Mouse (Mus musculus) limb, embryonic 13.5 days (tissue): ENCODE results near the gene Cpm. TPM values are rescaled to one million over a fixed set of nuclear protein-coding genes. Genes with fewer than 3 reads are reported as not detected.

Experiments
- ATAC-seq: fragments of 200-750 bp; cut with Nextera tagmentation; 2 replicates; pipeline ENCODE4 v1.8.0; 2017; ENCODE audit warnings: low read depth, moderate number of reproducible peaks, moderate TSS enrichment; ENCODE audit not compliant: low FRiP score
- H3K27ac ChIP-seq: fragments of 300-500 bp; sonication (generic); 2 replicates; pipeline ENCODE4 v1.5.1; 2015; ENCODE audit warnings: inconsistent platforms, mild to moderate bottlenecking, moderate library complexity
- H3K27me3 ChIP-seq: fragments of 300-500 bp; sonication (generic); 2 replicates; pipeline ENCODE4 v1.6.1; 2015; ENCODE audit warnings: mild to moderate bottlenecking, inconsistent platforms
- H3K36me3 ChIP-seq: fragments of 300-500 bp; sonication (generic); 2 replicates; pipeline ENCODE4 v1.6.1; 2015; ENCODE audit warnings: inconsistent platforms, mild to moderate bottlenecking, moderate library complexity
- H3K4me1 ChIP-seq: fragments of 300-500 bp; sonication (generic); 2 replicates; pipeline ENCODE4 v1.6.1; 2015; ENCODE audit warnings: inconsistent platforms
- H3K4me2 ChIP-seq: fragments of 300-500 bp; sonication (generic); replicated peaks from 2 replicates; pipeline ENCODE4 v1.6.1; 2015; ENCODE audit warnings: inconsistent platforms, mild to moderate bottlenecking, moderate library complexity
- H3K4me3 ChIP-seq: fragments of 300-500 bp; sonication (generic); 2 replicates; pipeline ENCODE4 v1.5.1; 2015; ENCODE audit warnings: moderate library complexity, mild to moderate bottlenecking, inconsistent platforms
- H3K9ac ChIP-seq: fragments of 300-500 bp; sonication (generic); 2 replicates; pipeline ENCODE4 v1.6.1; 2015; ENCODE audit warnings: mild to moderate bottlenecking, inconsistent platforms
- H3K9me3 ChIP-seq: fragments of 300-500 bp; sonication (generic); 2 replicates; pipeline ENCODE4 v1.6.1; 2016; ENCODE audit warnings: inconsistent platforms
- WGBS: fragments of 180-500 bp; shearing (Covaris S2); methylation state at CpG from one replicate; pipeline ENCODE4 v1.1.7; 2015; 5-methylcytosine and 5-hydroxymethylcytosine counted together
- polyA plus RNA-seq: library from polyadenylated mRNA; unstranded; fragments of >200 nt; fragmentation: Nextera tagmentation; extraction: Ambion mirVana; gene quantifications from 2 replicates; pipeline ENCODE4 v1.2.1, GENCODE M21; 2015

The Cpm gene
- polyA plus RNA-seq, 1 experiment from 2014 or later: 42.8 TPM

- H3K27me3 ChIP-seq: no peaks in the 10 kb centered on the region
- WGBS: 86% methylated on average over 7 of the region's 7 CpGs
- ATAC-seq: no peak
- no peak overlapping the region for H3K9ac ChIP-seq
- no peak overlapping the region for H3K4me3 ChIP-seq
- no peak overlapping the region for H3K27ac ChIP-seq
- 0 out of 2 replicates have a peak, but pooled peaks cover 4% of the 10 kb centered on the region for H3K4me1 ChIP-seq
- no peak overlapping the region for H3K4me2 ChIP-seq
- H3K9me3 ChIP-seq: no peaks in the 10 kb centered on the region
- H3K36me3 ChIP-seq: no peaks in the 10 kb centered on the region
Measured at GRCm38 (mm10) chr10:117650725-117651124, 21.4 kb downstream of the Cpm start.

GRCm38 (mm10) chr10:117651587-117652377, 22.5 kb downstream of the Cpm start:
- 51% methylated on average over 10 of the region's 10 CpGs for WGBS
- ATAC-seq: no peak
- Histone ChIP-seq H3K4me3 (no peak overlapping the region), H3K27ac (no peak overlapping the region), H3K4me1 (no peaks in the 10 kb centered on the region), H3K4me2 (no peak overlapping the region), H3K27me3 (no peaks in the 10 kb centered on the region), H3K9ac (no peak overlapping the region), H3K9me3 (no peaks in the 10 kb centered on the region), H3K36me3 (no peaks in the 10 kb centered on the region)

GRCm38 (mm10) chr10:117652378-117652774, 23.1 kb downstream of the Cpm start:
- Histone ChIP-seq H3K9me3 (no peaks in the 10 kb centered on the region), H3K9ac (no peak overlapping the region), H3K4me3 (no peak overlapping the region), H3K4me1 (no peaks in the 10 kb centered on the region), H3K36me3 (no peaks in the 10 kb centered on the region), H3K27me3 (no peaks in the 10 kb centered on the region), H3K27ac (no peak overlapping the region), H3K4me2 (no peak overlapping the region)
- ATAC-seq: no peak
- 94% methylated on average over 4 of the region's 4 CpGs for WGBS

GRCm38 (mm10) chr10:117652930-117653778, 23.9 kb downstream of the Cpm start:
- 83% methylated on average over 8 of the region's 8 CpGs for WGBS
- Histone ChIP-seq H3K27me3 (no peaks in the 10 kb centered on the region), H3K27ac (no peak overlapping the region), H3K4me3 (no peak overlapping the region), H3K4me1 (no peaks in the 10 kb centered on the region), H3K36me3 (no peaks in the 10 kb centered on the region), H3K9me3 (no peaks in the 10 kb centered on the region), H3K4me2 (no peak overlapping the region), H3K9ac (no peak overlapping the region)
- ATAC-seq: no peak

GRCm38 (mm10) chr10:117653779-117654173, 24.5 kb downstream of the Cpm start:
- WGBS: 85% methylated on average over 7 of the region's 7 CpGs
- H3K4me1 ChIP-seq: no peaks in the 10 kb centered on the region
- H3K27me3 ChIP-seq: no peaks in the 10 kb centered on the region
- H3K36me3 ChIP-seq: no peaks in the 10 kb centered on the region
- no peak for ATAC-seq
- no peak overlapping the region for H3K27ac ChIP-seq
- H3K4me2 ChIP-seq: no peak overlapping the region
- no peaks in the 10 kb centered on the region for H3K9me3 ChIP-seq
- no peak overlapping the region for H3K4me3 ChIP-seq
- H3K9ac ChIP-seq: no peak overlapping the region

- Histone ChIP-seq H3K36me3 (no peaks in the 10 kb centered on the region), H3K4me2 (no peak overlapping the region), H3K9me3 (no peaks in the 10 kb centered on the region), H3K27me3 (no peaks in the 10 kb centered on the region), H3K27ac (no peak overlapping the region), H3K4me1 (peaks cover 4% of the 10 kb centered on the region), H3K4me3 (no peak overlapping the region), H3K9ac (no peak overlapping the region)
- no peak; the same call in 1 of the 2 replicates for ATAC-seq
- 77% methylated on average over 3 of the region's 3 CpGs for WGBS
Measured at GRCm38 (mm10) chr10:117654576-117655123, 25.4 kb downstream of the Cpm start.

- 88% methylated on average over 9 of the region's 9 CpGs for WGBS
- no peak overlapping the region for H3K4me3 ChIP-seq
- no peaks in the 10 kb centered on the region for H3K36me3 ChIP-seq
- H3K4me2 ChIP-seq: no peak overlapping the region
- no peak overlapping the region for H3K27ac ChIP-seq
- H3K4me1 ChIP-seq: peaks cover 8% of the 10 kb centered on the region
- no peaks in the 10 kb centered on the region for H3K27me3 ChIP-seq
- H3K9me3 ChIP-seq: no peaks in the 10 kb centered on the region
- ATAC-seq: no peak
- no peak overlapping the region for H3K9ac ChIP-seq
Measured at GRCm38 (mm10) chr10:117655460-117655859, 26.2 kb downstream of the Cpm start.

- Histone ChIP-seq H3K27ac (no peak overlapping the region), H3K9ac (no peak overlapping the region), H3K9me3 (no peaks in the 10 kb centered on the region), H3K27me3 (no peaks in the 10 kb centered on the region), H3K4me1 (peaks cover 8% of the 10 kb centered on the region), H3K36me3 (no peaks in the 10 kb centered on the region), H3K4me3 (no peak overlapping the region), H3K4me2 (no peak overlapping the region)
- 41% methylated on average over 7 of the region's 7 CpGs for WGBS
- ATAC-seq: no peak
Measured at GRCm38 (mm10) chr10:117655908-117656661, 26.8 kb downstream of the Cpm start.

- no peaks in the 10 kb centered on the region for H3K36me3 ChIP-seq
- no peaks in the 10 kb centered on the region for H3K9me3 ChIP-seq
- no peak overlapping the region for H3K4me3 ChIP-seq
- H3K27me3 ChIP-seq: no peaks in the 10 kb centered on the region
- peaks cover 8% of the 10 kb centered on the region for H3K4me1 ChIP-seq
- H3K27ac ChIP-seq: no peak overlapping the region
- ATAC-seq: no peak
- no peak overlapping the region for H3K4me2 ChIP-seq
- H3K9ac ChIP-seq: no peak overlapping the region
- WGBS: 87% methylated on average over 6 of the region's 6 CpGs
Measured at GRCm38 (mm10) chr10:117656662-117656962, 27.3 kb downstream of the Cpm start.

GRCm38 (mm10) chr10:117656985-117657658, 27.8 kb downstream of the Cpm start:
- Histone ChIP-seq H3K27me3 (no peaks in the 10 kb centered on the region), H3K4me2 (no peak overlapping the region), H3K9me3 (no peaks in the 10 kb centered on the region), H3K36me3 (no peaks in the 10 kb centered on the region), H3K9ac (no peak overlapping the region), H3K4me3 (no peak overlapping the region), H3K27ac (no peak overlapping the region), H3K4me1 (peaks cover 8% of the 10 kb centered on the region)
- 77% methylated on average over 7 of the region's 7 CpGs for WGBS
- ATAC-seq: no peak

- H3K4me2 ChIP-seq: no peak overlapping the region
- no peak overlapping the region for H3K9ac ChIP-seq
- peaks cover 11% of the 10 kb centered on the region for H3K4me1 ChIP-seq
- 85% methylated on average over 3 of the region's 3 CpGs for WGBS
- no peaks in the 10 kb centered on the region for H3K9me3 ChIP-seq
- no peak for ATAC-seq
- H3K27ac ChIP-seq: no peak overlapping the region
- H3K4me3 ChIP-seq: no peak overlapping the region
- H3K27me3 ChIP-seq: no peaks in the 10 kb centered on the region
- no peaks in the 10 kb centered on the region for H3K36me3 ChIP-seq
Measured at GRCm38 (mm10) chr10:117657659-117658306, 28.5 kb downstream of the Cpm start.
